Mouse (Mus musculus) heart, embryonic 14.5 days (tissue): ENCODE results near the gene Lrp5. TPM values are rescaled to one million over a fixed set of nuclear protein-coding genes. Genes with fewer than 3 reads are reported as not detected.

Source experiments
- ATAC-seq: fragments of 200-750 bp; cut with Nextera tagmentation; 2 replicates; pipeline ENCODE4 v1.8.0; 2017; ENCODE audit warnings: low read depth, moderate TSS enrichment; ENCODE audit not compliant: insufficient number of reproducible peaks, insufficient read depth, low FRiP score
- H3K27ac ChIP-seq, 2 experiments: fragments of 200-500 bp in 1 of 2; fragments of 300-500 bp in 1 of 2; sonication (generic) in 1 of 2; replicated peaks in 1 of 2; 2 replicates each; pipeline ENCODE4 v1.5.1; 2012 to 2014; ENCODE audit warnings: low read depth in 2 of 2, low read length in 2 of 2, control low read depth in 1 of 2, mild to moderate bottlenecking in 1 of 2, mixed read lengths in 1 of 2; ENCODE audit not compliant: control insufficient read depth in 1 of 2, insufficient read depth in 1 of 2
- H3K27me3 ChIP-seq: fragments of 300-500 bp; sonication (generic); 2 replicates; pipeline ENCODE4 v1.6.1; 2014; ENCODE audit warnings: mild to moderate bottlenecking, low read length, control low read depth; ENCODE audit not compliant: control insufficient read depth, insufficient read depth
- H3K36me3 ChIP-seq: fragments of 300-500 bp; sonication (generic); 2 replicates; pipeline ENCODE4 v1.6.1; 2014; ENCODE audit warnings: mild to moderate bottlenecking, control low read depth, low read length, mixed read lengths; ENCODE audit not compliant: control insufficient read depth, insufficient read depth
- H3K4me1 ChIP-seq, 2 experiments: fragments of 200-500 bp in 1 of 2; fragments of 300-500 bp in 1 of 2; sonication (generic) in 1 of 2; 2 replicates each; pipeline ENCODE4 v1.6.1; 2012 to 2014; ENCODE audit warnings: low read length in 2 of 2, control low read depth in 1 of 2, mixed read lengths in 1 of 2; ENCODE audit not compliant: control insufficient read depth in 2 of 2, insufficient read depth in 2 of 2
- H3K4me2 ChIP-seq: fragments of 300-500 bp; sonication (generic); 2 replicates; pipeline ENCODE4 v1.6.1; 2014; ENCODE audit warnings: mild to moderate bottlenecking, low read length
- H3K4me3 ChIP-seq, 2 experiments: fragments of 200-500 bp in 1 of 2; fragments of 300-500 bp in 1 of 2; sonication (generic) in 1 of 2; 2 replicates each; pipeline ENCODE4 v1.5.1; 2012 to 2014; ENCODE audit warnings: low read length in 2 of 2, mild to moderate bottlenecking in 2 of 2, control low read depth in 1 of 2, low read depth in 1 of 2, moderate library complexity in 1 of 2; ENCODE audit not compliant: control insufficient read depth in 1 of 2, insufficient read depth in 1 of 2
- H3K9ac ChIP-seq: fragments of 300-500 bp; sonication (generic); 2 replicates; pipeline ENCODE4 v1.6.1; 2014; ENCODE audit warnings: mild to moderate bottlenecking, low read length
- H3K9me3 ChIP-seq: fragments of 300-500 bp; sonication (generic); 2 replicates; pipeline ENCODE4 v1.6.1; 2016; ENCODE audit warnings: low read length, control low read depth; ENCODE audit not compliant: control insufficient read depth
- WGBS: fragments of 180-500 bp; shearing (Covaris S2); extraction: QIAGEN DNeasy Blood & Tissue Kit; methylation state at CpG from one replicate; pipeline ENCODE4 v1.1.7; 2014; 5-methylcytosine and 5-hydroxymethylcytosine counted together
- polyA plus RNA-seq: library from polyadenylated mRNA; unstranded; fragments of >200 nt; fragmentation: Nextera tagmentation; extraction: Ambion mirVana; gene quantifications from 2 replicates; pipeline ENCODE4 v1.2.1, GENCODE M21; 2014

The Lrp5 gene
- polyA plus RNA-seq, 1 experiment from 2014 or later = 5.0 TPM

DNA sequence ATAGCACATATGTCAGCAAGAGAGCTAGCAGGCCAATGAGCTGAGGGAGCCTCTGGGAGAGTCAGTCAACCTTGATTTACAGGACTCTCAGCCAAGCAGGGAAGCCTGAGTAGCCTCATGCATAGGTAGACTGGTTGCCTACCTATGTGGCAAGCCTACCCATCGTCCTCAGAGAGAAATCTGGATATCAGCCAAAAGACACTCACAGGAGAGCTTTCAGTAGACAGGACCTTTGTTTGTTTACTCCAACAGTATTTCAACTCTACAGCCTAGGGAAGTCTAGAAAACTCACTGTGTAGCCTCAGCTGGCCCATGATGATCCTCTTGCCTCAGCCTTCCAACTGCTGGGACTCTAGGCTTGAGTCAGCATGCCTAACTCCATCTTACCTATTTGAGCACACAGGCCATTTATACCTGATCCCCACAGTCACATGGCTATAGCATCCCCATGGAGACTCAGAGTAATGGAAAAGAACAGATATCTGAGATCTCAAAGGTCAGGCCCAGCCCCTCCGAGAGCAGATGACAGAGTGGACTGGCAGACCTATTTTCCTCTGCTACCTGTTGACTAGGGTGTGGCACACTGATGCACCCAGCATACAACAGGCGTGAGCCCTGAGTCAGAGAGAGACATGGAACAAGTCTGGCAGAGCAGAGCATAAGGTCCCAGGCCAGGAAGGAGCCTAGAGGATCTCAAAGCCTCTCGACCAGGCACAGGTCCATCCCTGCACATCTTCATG lies 73.7 kb downstream of the Lrp5 start:
- H3K4me2 ChIP-seq = no peak overlapping the region
- no peaks in the 10 kb centered on the region for H3K27me3 ChIP-seq
- WGBS = 84% methylated on average over 4 of the region's 4 CpGs
- no peak overlapping the region for H3K27ac ChIP-seq
- H3K36me3 ChIP-seq = peaks cover 67% of the 10 kb centered on the region
- H3K4me3 ChIP-seq = no peak overlapping the region
- ATAC-seq = no peak
- no peak overlapping the region for H3K9ac ChIP-seq
- peaks cover 8 to 17% of the 10 kb centered on the region in 2 experiments for H3K4me1 ChIP-seq
- H3K9me3 ChIP-seq = no peaks in the 10 kb centered on the region

DNA sequence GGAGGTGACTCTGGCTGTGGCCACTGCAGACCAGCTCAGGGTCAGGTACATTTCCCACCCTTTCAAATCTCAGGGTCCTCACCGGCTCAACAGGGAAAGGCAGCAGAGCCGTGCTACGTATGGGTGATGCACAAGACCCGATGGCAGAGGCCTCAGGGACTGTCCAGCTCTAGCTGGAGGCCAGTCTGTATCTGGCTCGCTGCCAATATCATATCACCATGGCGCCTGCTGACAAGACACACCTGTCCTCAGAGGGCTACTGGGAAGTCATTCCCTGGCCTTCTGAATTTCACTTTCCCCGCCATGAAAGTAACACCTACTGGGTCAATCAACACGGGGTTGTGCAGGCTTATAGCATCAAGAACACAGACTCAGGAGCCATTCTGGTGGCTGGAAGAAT lies 74.6 kb downstream of the Lrp5 start:
- Histone ChIP-seq H3K9ac (no peak overlapping the region), H3K27me3 (no peaks in the 10 kb centered on the region), H3K4me2 (no peak overlapping the region), H3K4me3 (no peak overlapping the region), H3K27ac (no peak overlapping the region), H3K9me3 (no peaks in the 10 kb centered on the region), H3K36me3 (peaks cover 63% of the 10 kb centered on the region), H3K4me1 (peaks cover 8 to 17% of the 10 kb centered on the region in 2 experiments)
- no peak for ATAC-seq
- WGBS = 63% methylated on average over 8 of the region's 8 CpGs

DNA sequence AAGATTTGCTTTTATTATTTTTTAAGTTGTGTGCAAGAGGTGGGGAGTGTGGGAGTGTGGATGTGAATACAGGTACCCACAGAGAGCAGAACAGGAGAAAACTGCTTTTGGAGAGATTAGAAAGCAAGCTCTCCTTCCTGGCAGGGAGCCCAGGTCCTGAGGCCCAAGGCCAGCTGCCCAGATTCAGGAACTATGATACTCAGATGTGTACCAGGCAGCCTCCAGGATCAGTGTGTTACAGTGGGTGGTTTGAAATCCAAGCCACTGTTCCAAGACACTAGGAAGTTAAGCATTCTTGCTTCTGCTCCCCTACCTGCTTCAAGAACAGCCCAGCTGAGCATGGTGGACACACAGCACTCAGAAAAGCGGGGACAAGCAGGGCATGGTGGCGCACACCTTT lies 75.5 kb downstream of the Lrp5 start:
- Histone ChIP-seq H3K9ac (no peak overlapping the region), H3K9me3 (no peaks in the 10 kb centered on the region), H3K4me2 (no peak overlapping the region), H3K4me1 (peaks cover 8 to 17% of the 10 kb centered on the region in 2 experiments), H3K4me3 (no peak overlapping the region), H3K27ac (no peak overlapping the region), H3K27me3 (no peaks in the 10 kb centered on the region), H3K36me3 (peaks cover 67% of the 10 kb centered on the region)
- WGBS = 94% methylated on average over 2 of the region's 2 CpGs
- ATAC-seq = no peak

DNA sequence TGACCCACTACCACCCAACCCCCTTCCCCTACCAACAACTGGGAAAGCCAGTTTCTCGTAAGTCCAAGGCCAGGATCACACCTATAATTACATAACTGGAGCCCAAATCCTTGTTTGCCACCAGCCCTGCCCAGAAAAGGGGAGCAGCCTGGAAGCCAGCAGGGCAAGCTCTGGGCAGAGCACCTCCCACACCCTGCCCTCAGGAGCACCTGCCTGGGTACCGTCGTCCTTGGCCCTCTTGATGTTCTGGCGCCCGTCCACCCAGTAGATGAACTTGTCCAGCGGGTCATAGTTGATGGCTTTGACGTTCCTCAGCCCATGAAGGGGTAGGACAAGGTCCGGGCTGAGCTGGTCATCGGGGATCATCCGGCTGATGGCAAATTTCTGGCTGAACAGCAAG lies 76.5 kb downstream of the Lrp5 start:
- H3K36me3 ChIP-seq = peaks cover 67% of the 10 kb centered on the region
- H3K4me2 ChIP-seq = no peak overlapping the region
- no peak overlapping the region for H3K4me3 ChIP-seq
- H3K9ac ChIP-seq = no peak overlapping the region
- H3K27me3 ChIP-seq = no peaks in the 10 kb centered on the region
- H3K9me3 ChIP-seq = no peaks in the 10 kb centered on the region
- peaks cover 8 to 17% of the 10 kb centered on the region in 2 experiments for H3K4me1 ChIP-seq
- ATAC-seq = no peak
- WGBS = 92% methylated on average over 10 of the region's 10 CpGs
- no peak overlapping the region for H3K27ac ChIP-seq

DNA sequence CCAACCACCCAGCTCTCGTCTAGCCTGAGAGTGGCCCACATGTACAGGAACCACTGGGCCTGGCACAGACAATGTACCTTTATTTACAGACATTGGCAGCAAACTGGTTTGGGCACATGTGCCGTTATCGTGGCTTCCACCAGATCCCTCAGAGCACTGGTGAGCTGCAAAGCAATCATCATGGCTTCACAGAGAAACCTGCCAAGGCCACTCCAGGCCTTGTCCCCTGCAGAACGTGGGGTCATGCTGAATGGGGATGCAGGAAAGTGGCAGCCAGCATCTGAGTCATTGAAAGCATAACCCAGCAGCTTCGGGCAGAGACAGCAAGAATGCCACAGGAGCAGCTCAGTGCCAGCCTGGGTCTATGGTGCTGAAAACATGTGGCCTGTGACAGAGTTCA lies 92.0 kb downstream of the Lrp5 start:
- Histone ChIP-seq H3K4me1 (no peaks in the 10 kb centered on the region), H3K36me3 (peaks cover 85% of the 10 kb centered on the region)
- WGBS = 88% methylated on average over 5 of the region's 5 CpGs

DNA sequence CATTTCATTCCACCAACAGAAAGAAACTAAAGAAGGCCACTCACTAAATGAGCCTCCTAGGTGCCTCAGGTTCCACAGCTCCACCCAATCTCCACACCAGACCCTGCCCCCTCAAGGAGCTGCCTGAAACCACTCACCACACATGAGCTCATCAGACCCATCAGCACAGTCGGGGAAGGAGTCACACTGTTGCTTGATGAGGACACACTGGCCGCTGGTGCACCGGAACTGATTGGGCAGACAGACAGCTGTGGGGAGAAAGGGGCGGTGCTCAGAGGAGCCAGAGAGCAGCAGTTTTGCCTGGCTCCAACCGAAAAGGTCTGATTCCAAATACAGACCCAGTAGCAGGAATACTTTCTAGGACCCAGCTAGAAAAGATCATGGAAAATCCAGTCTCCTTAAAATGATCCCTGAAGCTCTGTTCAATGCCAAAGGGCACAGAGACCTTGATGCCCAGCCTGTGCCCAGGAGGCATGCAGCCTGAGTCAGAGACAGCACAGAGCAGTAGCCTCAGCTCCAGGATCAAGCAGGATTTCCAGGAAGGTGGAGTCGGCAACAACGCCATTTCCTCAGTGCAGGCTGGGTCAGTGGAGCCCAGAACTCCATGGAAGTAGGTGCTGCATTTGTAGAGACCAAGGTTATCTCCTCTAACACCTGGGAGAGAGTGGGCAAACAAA lies 92.8 kb downstream of the Lrp5 start:
- no peaks in the 10 kb centered on the region for H3K9me3 ChIP-seq
- 71% methylated on average over 7 of the region's 7 CpGs for WGBS
- ATAC-seq = no peak
- H3K27me3 ChIP-seq = no peaks in the 10 kb centered on the region
- peaks cover 79% of the 10 kb centered on the region for H3K36me3 ChIP-seq
- H3K4me1 ChIP-seq = no peaks in the 10 kb centered on the region
- H3K27ac ChIP-seq = no peak overlapping the region
- H3K4me3 ChIP-seq = no peak overlapping the region
- H3K9ac ChIP-seq = no peak overlapping the region
- H3K4me2 ChIP-seq = no peak overlapping the region

More for the DNA sequence above, 92.0 kb downstream of the Lrp5 start:
- Histone ChIP-seq H3K9me3 (no peaks in the 10 kb centered on the region), H3K9ac (no peak overlapping the region), H3K27me3 (no peaks in the 10 kb centered on the region), H3K4me3 (no peak overlapping the region), H3K4me2 (no peak overlapping the region), H3K27ac (no peak overlapping the region)
- ATAC-seq = no peak

DNA sequence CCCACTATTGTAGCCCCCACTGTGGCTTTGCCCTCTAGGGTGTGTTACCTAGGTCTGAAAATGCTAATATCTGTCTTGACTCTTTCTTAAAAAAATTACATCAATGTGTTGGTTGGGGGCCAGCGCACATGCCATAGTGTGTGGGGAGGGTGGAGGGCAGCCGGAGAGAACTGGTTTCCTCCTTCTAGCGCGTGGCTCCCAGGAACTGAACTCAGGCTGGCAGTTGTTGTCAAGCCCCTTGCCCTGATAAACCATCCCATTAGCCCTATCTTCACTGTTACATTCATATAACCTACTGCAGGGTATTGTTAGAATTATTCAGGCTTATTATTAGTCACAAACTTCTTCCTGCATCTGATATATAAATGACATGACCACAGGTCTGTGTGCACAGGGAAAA lies 96.4 kb downstream of the Lrp5 start:
- H3K4me2 ChIP-seq = no peak overlapping the region
- no peaks in the 10 kb centered on the region for H3K27me3 ChIP-seq
- no peak overlapping the region for H3K4me3 ChIP-seq
- H3K27ac ChIP-seq = no peak overlapping the region
- no peaks in the 10 kb centered on the region for H3K4me1 ChIP-seq
- ATAC-seq = no peak
- H3K9ac ChIP-seq = no peak overlapping the region
- WGBS = 88% methylated on average over 4 of the region's 4 CpGs
- peaks cover 82% of the 10 kb centered on the region for H3K36me3 ChIP-seq
- H3K9me3 ChIP-seq = no peaks in the 10 kb centered on the region
